Mouse (Mus musculus): ENCODE results near the gene Itpkb. TPM values are rescaled to one million over a fixed set of nuclear protein-coding genes. Genes with fewer than 3 reads are reported as not detected.

Gene Itpkb
- polyA plus RNA-seq, 1 experiment from 2014 or later, result 2.2 TPM

GRCm38 (mm10) chr1:180397734-180398133 lies 67.4 kb downstream of the Itpkb start:
- no peak overlapping the region for H3K27ac ChIP-seq (replicated peaks)
- no peaks in the 10 kb centered on the region for H3K36me3 ChIP-seq
- H3K27me3 ChIP-seq (ENCODE audit: low read depth, poor library complexity, severe bottlenecking), result no peaks in the 10 kb centered on the region
- no peaks in the 10 kb centered on the region for H3K9me3 ChIP-seq (replicated peaks)
- no peak for DNase-seq (ENCODE audit: low spot score)
- 0 out of 2 replicates have a peak, but pooled peaks cover 2% of the 10 kb centered on the region for H3K4me1 ChIP-seq
- H3K4me3 ChIP-seq, result no peak overlapping the region
- 68% methylated on average over 5 of the region's 5 CpGs for WGBS

- no peak overlapping the region for H3K4me3 ChIP-seq
- no peaks in the 10 kb centered on the region for H3K27me3 ChIP-seq (ENCODE audit: low read depth, poor library complexity, severe bottlenecking)
- no peak overlapping the region for H3K27ac ChIP-seq (replicated peaks)
- no peaks in the 10 kb centered on the region for H3K9me3 ChIP-seq (replicated peaks)
- 0 out of 2 replicates have a peak, but pooled peaks cover 2% of the 10 kb centered on the region for H3K4me1 ChIP-seq
- 80% methylated on average over 3 of the region's 3 CpGs for WGBS
- no peak for DNase-seq (ENCODE audit: low spot score)
- H3K36me3 ChIP-seq, result no peaks in the 10 kb centered on the region
These were observed 68.2 kb downstream of the Itpkb start for GRCm38 (mm10) chr1:180398446-180398845.

GRCm38 (mm10) chr1:180400691-180401455 lies 70.6 kb downstream of the Itpkb start:
- H3K9me3 ChIP-seq (replicated peaks), result no peaks in the 10 kb centered on the region
- H3K36me3 ChIP-seq, result no peaks in the 10 kb centered on the region
- DNase-seq (ENCODE audit: low spot score), result no peak
- 0 out of 2 replicates have a peak overlapping the region, but pooled peaks have one; percentile 23 for H3K27ac ChIP-seq (replicated peaks)
- H3K4me1 ChIP-seq, result peaks cover 20% of the 10 kb centered on the region
- no peaks in the 10 kb centered on the region for H3K27me3 ChIP-seq (ENCODE audit: low read depth, poor library complexity, severe bottlenecking)
- WGBS, result 80% methylated on average over 4 of the region's 4 CpGs
- H3K4me3 ChIP-seq, result no peak overlapping the region

- Histone ChIP-seq H3K27me3 (ENCODE audit: low read depth, poor library complexity, severe bottlenecking) (no peaks in the 10 kb centered on the region), H3K9me3 (replicated peaks) (no peaks in the 10 kb centered on the region), H3K4me3 (no peak overlapping the region), H3K4me1 (peaks cover 22% of the 10 kb centered on the region), H3K27ac (replicated peaks) (no peak overlapping the region), H3K36me3 (no peaks in the 10 kb centered on the region)
- no peak for DNase-seq (ENCODE audit: low spot score)
- 87% methylated on average over 6 of the region's 6 CpGs for WGBS
These were observed 71.4 kb downstream of the Itpkb start for GRCm38 (mm10) chr1:180401725-180402124.

- Histone ChIP-seq H3K4me3 (no peak overlapping the region), H3K4me1 (peaks cover 30% of the 10 kb centered on the region), H3K9me3 (replicated peaks) (no peaks in the 10 kb centered on the region), H3K27ac (replicated peaks) (no peak overlapping the region), H3K36me3 (no peaks in the 10 kb centered on the region), H3K27me3 (ENCODE audit: low read depth, poor library complexity, severe bottlenecking) (no peaks in the 10 kb centered on the region)
- no peak for DNase-seq (ENCODE audit: low spot score)
- WGBS, result 87% methylated on average over 11 of the region's 11 CpGs
These were observed 72.3 kb downstream of the Itpkb start for GRCm38 (mm10) chr1:180402481-180403081.

- Histone ChIP-seq H3K27ac (replicated peaks) (no peak overlapping the region), H3K4me1 (peaks cover 35% of the 10 kb centered on the region), H3K9me3 (replicated peaks) (no peaks in the 10 kb centered on the region), H3K4me3 (no peak overlapping the region), H3K27me3 (ENCODE audit: low read depth, poor library complexity, severe bottlenecking) (no peaks in the 10 kb centered on the region), H3K36me3 (no peaks in the 10 kb centered on the region)
- no peak for DNase-seq (ENCODE audit: low spot score)
- 94% methylated on average over 8 of the region's 8 CpGs for WGBS
These were observed 73.0 kb downstream of the Itpkb start for GRCm38 (mm10) chr1:180403357-180403693.

GRCm38 (mm10) chr1:180403694-180404606 lies 73.7 kb downstream of the Itpkb start:
- Histone ChIP-seq H3K27me3 (ENCODE audit: low read depth, poor library complexity, severe bottlenecking) (no peaks in the 10 kb centered on the region), H3K4me3 (no peak overlapping the region), H3K36me3 (no peaks in the 10 kb centered on the region), H3K9me3 (replicated peaks) (no peaks in the 10 kb centered on the region), H3K4me1 (peaks cover 38% of the 10 kb centered on the region), H3K27ac (replicated peaks) (peak overlapping the region; percentile 55; the same call in 1 of the 2 replicates)
- 84% methylated on average over 32 of the region's 32 CpGs for WGBS
- no peak for DNase-seq (ENCODE audit: low spot score)

- no peaks in the 10 kb centered on the region for H3K27me3 ChIP-seq (ENCODE audit: low read depth, poor library complexity, severe bottlenecking)
- H3K4me3 ChIP-seq, result no peak overlapping the region
- H3K9me3 ChIP-seq (replicated peaks), result no peaks in the 10 kb centered on the region
- no peaks in the 10 kb centered on the region for H3K36me3 ChIP-seq
- H3K4me1 ChIP-seq, result peaks cover 41% of the 10 kb centered on the region
- WGBS, result 95% methylated on average over 3 of the region's 3 CpGs
- peak overlapping the region; percentile 55; the same call in 1 of the 2 replicates for H3K27ac ChIP-seq (replicated peaks)
- no peak for DNase-seq (ENCODE audit: low spot score)
These were observed 74.4 kb downstream of the Itpkb start for GRCm38 (mm10) chr1:180404706-180405105.

- Histone ChIP-seq H3K4me3 (no peak overlapping the region), H3K4me1 (peaks cover 41% of the 10 kb centered on the region), H3K27ac (replicated peaks) (no peak overlapping the region), H3K36me3 (no peaks in the 10 kb centered on the region), H3K9me3 (replicated peaks) (no peaks in the 10 kb centered on the region), H3K27me3 (ENCODE audit: low read depth, poor library complexity, severe bottlenecking) (no peaks in the 10 kb centered on the region)
- WGBS, result 85% methylated on average over 9 of the region's 9 CpGs
- DNase-seq (ENCODE audit: low spot score), result no peak
These were observed 75.5 kb downstream of the Itpkb start for GRCm38 (mm10) chr1:180405576-180406335.

- Histone ChIP-seq H3K27ac (replicated peaks) (no peak overlapping the region), H3K4me1 (peaks cover 41% of the 10 kb centered on the region), H3K4me3 (no peak overlapping the region), H3K9me3 (replicated peaks) (no peaks in the 10 kb centered on the region), H3K27me3 (ENCODE audit: low read depth, poor library complexity, severe bottlenecking) (no peaks in the 10 kb centered on the region), H3K36me3 (no peaks in the 10 kb centered on the region)
- 77% methylated on average over 11 of the region's 11 CpGs for WGBS
- no peak for DNase-seq (ENCODE audit: low spot score)
These were observed 76.2 kb downstream of the Itpkb start for GRCm38 (mm10) chr1:180406336-180407035.

GRCm38 (mm10) chr1:180407171-180407671 lies 76.9 kb downstream of the Itpkb start:
- peaks cover 41% of the 10 kb centered on the region for H3K4me1 ChIP-seq
- WGBS, result 12% methylated on average over 16 of the region's 16 CpGs
- H3K36me3 ChIP-seq, result no peaks in the 10 kb centered on the region
- DNase-seq (ENCODE audit: low spot score), result peak; percentile 81
- H3K9me3 ChIP-seq (replicated peaks), result no peaks in the 10 kb centered on the region
- H3K27me3 ChIP-seq (ENCODE audit: low read depth, poor library complexity, severe bottlenecking), result no peaks in the 10 kb centered on the region
- H3K4me3 ChIP-seq, result peak overlapping the region; percentile 30
- H3K27ac ChIP-seq (replicated peaks), result peak overlapping the region; percentile 71

Measured in midbrain, embryonic 10.5 days (tissue).